Comparison of ENCODE assay signal across 13 mouse cellular contexts in the genomic region with DNA sequence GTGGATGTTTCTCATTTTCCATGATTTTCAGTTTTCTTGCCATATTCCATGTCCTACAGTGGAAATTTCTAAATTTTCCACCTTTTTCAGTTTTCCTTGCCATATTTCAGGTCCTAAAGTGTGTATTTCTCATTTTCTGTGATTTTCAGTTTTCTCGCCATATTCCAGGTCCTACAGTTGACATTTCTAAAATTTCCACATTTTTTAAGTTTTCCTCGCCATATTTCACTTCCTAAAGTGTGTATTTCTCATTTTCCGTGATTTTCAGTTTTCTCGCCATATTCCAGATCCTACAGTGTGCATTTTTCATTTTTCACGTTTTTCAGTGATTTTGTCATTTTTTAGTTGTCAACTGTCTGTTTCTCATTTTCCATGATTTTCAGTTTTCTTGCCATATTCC. TPM values are rescaled to one million over a fixed set of nuclear protein-coding genes. Genes with fewer than 3 reads are reported as not detected.
DNase-seq lines count a peak whose midpoint lies in the region; ATAC-seq and TF ChIP-seq lines count a peak whose summit lies in the region.
"Not testable (repeated sequence)": the region's sequence is repeated elsewhere in the genome, so short reads cannot be mapped to it uniquely, and the experiment has no call there.
"Had no signal": no experiment of that assay in that cellular context is flagged by ENCODE, and none has a peak within 500 bp of the region (broad histone marks: within the 10 kb centered on the region; RNA-seq: fewer than 3 reads in every experiment).

No protein-coding gene starts in this region.

- H3K4me2 ChIP-seq in embryonic facial prominence, embryonic 13.5 days; forebrain, postnatal 0 days (ENCODE audit: low read depth); intestine, postnatal 0 days (replicated peaks; ENCODE audit: low read depth); liver, embryonic 12.5 days; midbrain, embryonic 11.5 days; neural tube, embryonic 14.5 days (ENCODE audit: low read depth, low read length): not testable (repeated sequence)

- not testable (repeated sequence) for H3K4me3 ChIP-seq in embryonic facial prominence, embryonic 13.5 days; forebrain, postnatal 0 days (ENCODE audit: low read depth, low read length); intestine, postnatal 0 days (ENCODE audit: low read depth, low read length); liver, embryonic 12.5 days; midbrain, embryonic 11.5 days (ENCODE audit: low read depth, low read length); neural tube, embryonic 14.5 days (ENCODE audit: low read depth, low read length)

- H3K27ac ChIP-seq in embryonic facial prominence, embryonic 13.5 days; forebrain, postnatal 0 days (ENCODE audit: low read depth, low read length); intestine, postnatal 0 days (ENCODE audit: low read depth, low read length); liver, embryonic 12.5 days; midbrain, embryonic 11.5 days (ENCODE audit: low read depth, low read length); neural tube, embryonic 14.5 days (ENCODE audit: low read depth, low read length): not testable (repeated sequence)

- H3K9me3 ChIP-seq in embryonic facial prominence, embryonic 13.5 days; forebrain, postnatal 0 days (ENCODE audit: low read length); intestine, postnatal 0 days (ENCODE audit: control insufficient read depth); liver, embryonic 12.5 days (replicated peaks); midbrain, embryonic 11.5 days (ENCODE audit: control insufficient read depth, low read length); neural tube, embryonic 14.5 days (ENCODE audit: control insufficient read depth, low read length): not testable (repeated sequence)

- H3K27me3 ChIP-seq in embryonic facial prominence, embryonic 13.5 days; forebrain, postnatal 0 days (ENCODE audit: insufficient read depth, low read length); intestine, postnatal 0 days (replicated peaks; ENCODE audit: control insufficient read depth, insufficient read depth, low read length); liver, embryonic 12.5 days (replicated peaks); midbrain, embryonic 11.5 days (ENCODE audit: control insufficient read depth, insufficient read depth, low read length); neural tube, embryonic 14.5 days (ENCODE audit: control insufficient read depth, insufficient read depth, low read length): not testable (repeated sequence)

- WGBS in embryonic facial prominence, embryonic 13.5 days: no CpG with 5 or more reads among the region's 5 CpGs
- WGBS in forebrain, postnatal 0 days: no CpG with 5 or more reads among the region's 5 CpGs
- WGBS in intestine, postnatal 0 days: no CpG with 5 or more reads among the region's 5 CpGs
- WGBS in liver, embryonic 12.5 days (ENCODE audit: insufficient replicate concordance): no CpG with 5 or more reads among the region's 5 CpGs
- no CpG with 5 or more reads among the region's 5 CpGs for WGBS in midbrain, embryonic 11.5 days
- no CpG with 5 or more reads among the region's 5 CpGs for WGBS in neural tube, embryonic 14.5 days

- DNase-seq in forebrain, postnatal 0 days; midbrain, embryonic 11.5 days (ENCODE audit: low spot score, missing footprints): not testable (repeated sequence)

- not testable (repeated sequence) for H3K4me1 ChIP-seq in embryonic facial prominence, embryonic 13.5 days; forebrain, postnatal 0 days (ENCODE audit: insufficient read depth); intestine, postnatal 0 days (replicated peaks; ENCODE audit: control insufficient read depth, insufficient read depth, low read length); liver, embryonic 12.5 days; midbrain, embryonic 11.5 days (ENCODE audit: control insufficient read depth, insufficient read depth, low read length); neural tube, embryonic 14.5 days (ENCODE audit: control insufficient read depth, insufficient read depth, low read length)

- not testable (repeated sequence) for TF ChIP-seq CTCF in forebrain, postnatal 0 days (IDR thresholded peaks at IDR 0.05; ENCODE audit: low read depth); intestine, postnatal 0 days (IDR thresholded peaks at IDR 0.05; ENCODE audit: low read depth)

- H3K36me3 ChIP-seq in embryonic facial prominence, embryonic 13.5 days; forebrain, postnatal 0 days (ENCODE audit: insufficient read depth); intestine, postnatal 0 days (ENCODE audit: control insufficient read depth, insufficient read depth); liver, embryonic 12.5 days; midbrain, embryonic 11.5 days (ENCODE audit: control insufficient read depth, insufficient read depth, low read length); neural tube, embryonic 14.5 days (ENCODE audit: control insufficient read depth, insufficient read depth, low read length): not testable (repeated sequence)

- ATAC-seq in embryonic facial prominence, embryonic 13.5 days (ENCODE audit: insufficient number of reproducible peaks, insufficient read depth, low FRiP score, low TSS enrichment, low read depth): peak; percentile 63
- ATAC-seq in forebrain, postnatal 0 days: 0 out of 2 replicates have a peak, but pooled peaks have one; percentile 32
- peak; percentile 14 to 24 for ATAC-seq in hematopoietic stem cell, adult 5-6 weeks (replicated peaks in 1 of 2; ENCODE audit: insufficient read depth in 1 of 2, low FRiP score in 2 of 2, low TSS enrichment in 1 of 2, low read depth in 1 of 2, poor library complexity in 2 of 2, severe bottlenecking in 2 of 2)
- peak; percentile 32; the same call in 1 of the 2 replicates for ATAC-seq in intestine, postnatal 0 days
- 0 out of 2 replicates have a peak, but pooled peaks have one; percentile 38 for ATAC-seq in liver, embryonic 12.5 days
- ATAC-seq in midbrain, embryonic 11.5 days (ENCODE audit: low FRiP score): peak; percentile 60
- peak; percentile 59 for ATAC-seq in neural tube, embryonic 14.5 days (ENCODE audit: low read depth)

- not testable (repeated sequence) for H3K9ac ChIP-seq in embryonic facial prominence, embryonic 13.5 days; forebrain, postnatal 0 days; intestine, postnatal 0 days (ENCODE audit: low read depth, low read length); liver, embryonic 12.5 days; midbrain, embryonic 11.5 days (ENCODE audit: low read length); neural tube, embryonic 14.5 days (replicated peaks; ENCODE audit: low read depth, low read length)

RNA-seq across cellular contexts. Expression of a gene that starts 3.6 kb away (rescaled TPM):
- not detected in 2 replicates for polyA plus RNA-seq in embryonic facial prominence, embryonic 13.5 days (2015; fragmentation: Nextera tagmentation; extraction: Ambion mirVana)
- total RNA-seq in forebrain, postnatal 0 days (2014; rRNA removed): 0.43 TPM in 1 of 2 replicates, not detected in the other
- not detected in 2 replicates for polyA plus RNA-seq in forebrain, postnatal 0 days (2015; fragmentation: Nextera tagmentation; extraction: Ambion mirVana)
- total RNA-seq in hematopoietic stem cell, adult 5-6 weeks (2017): 1.8 TPM in 1 of 2 replicates, not detected in the other
- not detected in 2 replicates for polyA plus RNA-seq in intestine, postnatal 0 days (2015; fragmentation: Nextera tagmentation; extraction: Ambion mirVana)
- polyA plus RNA-seq in liver, embryonic 12.5 days (2016; fragmentation: Nextera tagmentation; extraction: Ambion mirVana): not detected in 2 replicates
- not detected in 2 replicates for polyA plus RNA-seq in midbrain, embryonic 11.5 days (2014; fragmentation: Nextera tagmentation; extraction: Ambion mirVana)
- polyA plus RNA-seq in neural tube, embryonic 14.5 days (2014; fragmentation: Nextera tagmentation; extraction: Ambion mirVana): not detected in 2 replicates
- total RNA-seq: gastrocnemius, postnatal 36 days; heart, postnatal 14 days had no signal
- polyA plus RNA-seq: embryonic facial prominence, embryonic 10.5 days; limb, embryonic 10.5 days; thymus, adult 2 months had no signal

RNA-seq across cellular contexts. Expression of a gene that starts 6.1 kb away (rescaled TPM):
- not detected in 2 replicates for polyA plus RNA-seq in embryonic facial prominence, embryonic 13.5 days (2015; fragmentation: Nextera tagmentation; extraction: Ambion mirVana)
- total RNA-seq in forebrain, postnatal 0 days (2014; rRNA removed): not detected in 2 replicates
- polyA plus RNA-seq in forebrain, postnatal 0 days (2015; fragmentation: Nextera tagmentation; extraction: Ambion mirVana): not detected in 2 replicates
- total RNA-seq in hematopoietic stem cell, adult 5-6 weeks (2017): not detected in 2 replicates
- not detected in 2 replicates for polyA plus RNA-seq in intestine, postnatal 0 days (2015; fragmentation: Nextera tagmentation; extraction: Ambion mirVana)
- not detected in 2 replicates for polyA plus RNA-seq in liver, embryonic 12.5 days (2016; fragmentation: Nextera tagmentation; extraction: Ambion mirVana)
- polyA plus RNA-seq in midbrain, embryonic 11.5 days (2014; fragmentation: Nextera tagmentation; extraction: Ambion mirVana): not detected in 2 replicates
- not detected in 2 replicates for polyA plus RNA-seq in neural tube, embryonic 14.5 days (2014; fragmentation: Nextera tagmentation; extraction: Ambion mirVana)
- total RNA-seq: adrenal gland, postnatal 36 days; gastrocnemius, postnatal 36 days; heart, postnatal 14 days had no signal
- polyA plus RNA-seq: embryonic facial prominence, embryonic 10.5 days; limb, embryonic 10.5 days; thymus, adult 2 months had no signal

RNA-seq across cellular contexts. Expression of a gene that starts 6.2 kb away (rescaled TPM):
- not detected in 2 replicates for polyA plus RNA-seq in embryonic facial prominence, embryonic 13.5 days (2015; fragmentation: Nextera tagmentation; extraction: Ambion mirVana)
- total RNA-seq in forebrain, postnatal 0 days (2014; rRNA removed): not detected in 2 replicates
- polyA plus RNA-seq in forebrain, postnatal 0 days (2015; fragmentation: Nextera tagmentation; extraction: Ambion mirVana): not detected in 2 replicates
- total RNA-seq in hematopoietic stem cell, adult 5-6 weeks (2017): 3.3 TPM in 1 of 2 replicates, not detected in the other
- polyA plus RNA-seq in intestine, postnatal 0 days (2015; fragmentation: Nextera tagmentation; extraction: Ambion mirVana): not detected in 2 replicates
- polyA plus RNA-seq in liver, embryonic 12.5 days (2016; fragmentation: Nextera tagmentation; extraction: Ambion mirVana): not detected in 2 replicates
- 0.34 TPM in 1 of 2 replicates, not detected in the other for polyA plus RNA-seq in midbrain, embryonic 11.5 days (2014; fragmentation: Nextera tagmentation; extraction: Ambion mirVana)
- not detected in 2 replicates for polyA plus RNA-seq in neural tube, embryonic 14.5 days (2014; fragmentation: Nextera tagmentation; extraction: Ambion mirVana)
- total RNA-seq: adrenal gland, postnatal 36 days; gastrocnemius, postnatal 36 days; heart, postnatal 14 days had no signal
- polyA plus RNA-seq: embryonic facial prominence, embryonic 10.5 days; limb, embryonic 10.5 days; thymus, adult 2 months had no signal

RNA-seq across cellular contexts. Expression of a gene that starts 7.9 kb away (rescaled TPM):
- not detected in 2 replicates for polyA plus RNA-seq in embryonic facial prominence, embryonic 13.5 days (2015; fragmentation: Nextera tagmentation; extraction: Ambion mirVana)
- total RNA-seq in forebrain, postnatal 0 days (2014; rRNA removed): 0.52 and 0.62 TPM in 2 replicates
- polyA plus RNA-seq in forebrain, postnatal 0 days (2015; fragmentation: Nextera tagmentation; extraction: Ambion mirVana): 0.25 TPM in 1 of 2 replicates, not detected in the other
- total RNA-seq in hematopoietic stem cell, adult 5-6 weeks (2017): 0.75 and 3.6 TPM in 2 replicates
- 0.50 TPM in 1 of 2 replicates, not detected in the other for polyA plus RNA-seq in intestine, postnatal 0 days (2015; fragmentation: Nextera tagmentation; extraction: Ambion mirVana)
- polyA plus RNA-seq in liver, embryonic 12.5 days (2016; fragmentation: Nextera tagmentation; extraction: Ambion mirVana): not detected in 2 replicates
- 0.29 and 0.37 TPM in 2 replicates for polyA plus RNA-seq in midbrain, embryonic 11.5 days (2014; fragmentation: Nextera tagmentation; extraction: Ambion mirVana)
- polyA plus RNA-seq in neural tube, embryonic 14.5 days (2014; fragmentation: Nextera tagmentation; extraction: Ambion mirVana): 0.44 TPM in 1 of 2 replicates, not detected in the other
- total RNA-seq: heart, postnatal 14 days had no signal
- polyA plus RNA-seq: embryonic facial prominence, embryonic 10.5 days; limb, embryonic 10.5 days; thymus, adult 2 months had no signal

RNA-seq across cellular contexts. Expression of a gene that starts 8.6 kb away (rescaled TPM):
- polyA plus RNA-seq in embryonic facial prominence, embryonic 13.5 days (2015; fragmentation: Nextera tagmentation; extraction: Ambion mirVana): not detected in 2 replicates
- total RNA-seq in forebrain, postnatal 0 days (2014; rRNA removed): not detected in 2 replicates
- polyA plus RNA-seq in forebrain, postnatal 0 days (2015; fragmentation: Nextera tagmentation; extraction: Ambion mirVana): not detected in 2 replicates
- not detected in 2 replicates for total RNA-seq in hematopoietic stem cell, adult 5-6 weeks (2017)
- polyA plus RNA-seq in intestine, postnatal 0 days (2015; fragmentation: Nextera tagmentation; extraction: Ambion mirVana): not detected in 2 replicates
- polyA plus RNA-seq in liver, embryonic 12.5 days (2016; fragmentation: Nextera tagmentation; extraction: Ambion mirVana): not detected in 2 replicates
- not detected in 2 replicates for polyA plus RNA-seq in midbrain, embryonic 11.5 days (2014; fragmentation: Nextera tagmentation; extraction: Ambion mirVana)
- polyA plus RNA-seq in neural tube, embryonic 14.5 days (2014; fragmentation: Nextera tagmentation; extraction: Ambion mirVana): not detected in 2 replicates
- total RNA-seq: adrenal gland, postnatal 36 days; gastrocnemius, postnatal 36 days; heart, postnatal 14 days had no signal
- polyA plus RNA-seq: embryonic facial prominence, embryonic 10.5 days; limb, embryonic 10.5 days; thymus, adult 2 months had no signal
